Mouse (Mus musculus) stomach, postnatal 0 days (tissue): ENCODE results near the gene Fpgs. TPM values are rescaled to one million over a fixed set of nuclear protein-coding genes. Genes with fewer than 3 reads are reported as not detected.
A peak's percentile ranks its signal among the peaks of the same experiment; 100 is the strongest.

Experiments used
- ATAC-seq: fragments of 200-750 bp; cut with Nextera tagmentation; 2 replicates; pipeline ENCODE4 v1.8.0; 2017; ENCODE audit not compliant: low FRiP score, low TSS enrichment
- DNase-seq: peaks from one replicate; pipeline ENCODE4 v3.0.0-alpha.2; 2016; ENCODE audit warnings: low spot score
- H3K27ac ChIP-seq: fragments of 300-500 bp; sonication (generic); replicated peaks from 2 replicates; pipeline ENCODE4 v1.5.1; 2014; ENCODE audit warnings: mild to moderate bottlenecking, control low read depth
- H3K27me3 ChIP-seq: fragments of 300-500 bp; sonication (generic); 2 replicates; pipeline ENCODE4 v1.6.1; 2014; ENCODE audit warnings: low read length; ENCODE audit not compliant: control insufficient read depth, insufficient read depth
- H3K36me3 ChIP-seq: fragments of 300-500 bp; sonication (generic); 2 replicates; pipeline ENCODE4 v1.6.1; 2014; ENCODE audit warnings: low read length, mixed read lengths; ENCODE audit not compliant: control insufficient read depth, insufficient read depth
- H3K4me1 ChIP-seq: fragments of 300-500 bp; sonication (generic); replicated peaks from 2 replicates; pipeline ENCODE4 v1.6.1; 2014; ENCODE audit warnings: antibody characterized with exemption; ENCODE audit not compliant: control insufficient read depth, insufficient read depth
- H3K4me2 ChIP-seq: fragments of 300-500 bp; sonication (generic); replicated peaks from 2 replicates; pipeline ENCODE4 v1.6.1; 2014; ENCODE audit warnings: low read depth, mild to moderate bottlenecking, control low read depth, moderate library complexity
- H3K4me3 ChIP-seq: fragments of 300-500 bp; sonication (generic); 2 replicates; pipeline ENCODE4 v1.5.1; 2014; ENCODE audit warnings: low read depth, low read length, control low read depth
- H3K9ac ChIP-seq: fragments of 300-500 bp; sonication (generic); 2 replicates; pipeline ENCODE4 v1.6.1; 2014; ENCODE audit warnings: mild to moderate bottlenecking, low read length, control low read depth, mixed read lengths
- H3K9me3 ChIP-seq: fragments of 300-500 bp; sonication (generic); 2 replicates; pipeline ENCODE4 v1.6.1; 2016; ENCODE audit warnings: low read length; ENCODE audit not compliant: control insufficient read depth
- CTCF ChIP-seq: IDR thresholded peaks from 2 replicates; pipeline ENCODE4 v1.5.1; 2016; ENCODE audit warnings: antibody characterized with exemption, low read depth, mild to moderate bottlenecking, moderate library complexity
- EP300 ChIP-seq: optimal IDR thresholded peaks from 2 replicates; pipeline ENCODE3; 2016; ENCODE audit warnings: antibody characterized with exemption
- WGBS: fragments of 180-500 bp; shearing (Covaris S2); extraction: QIAGEN DNeasy Blood & Tissue Kit; methylation state at CpG from one replicate; pipeline ENCODE4 v1.1.7; 2014; 5-methylcytosine and 5-hydroxymethylcytosine counted together
- polyA plus RNA-seq: library from polyadenylated mRNA; unstranded; fragments of >200 nt; fragmentation: Nextera tagmentation; extraction: Ambion mirVana; gene quantifications from 2 replicates; pipeline ENCODE4 v1.2.1, GENCODE M21; 2015

The Fpgs gene
- polyA plus RNA-seq, 1 experiment from 2014 or later = 15.1 TPM

GRCm38 (mm10) chr2:32684681-32685428 lies 19.1 kb downstream of the Fpgs start:
- H3K4me2 ChIP-seq = no peak overlapping the region
- no peaks in the 10 kb centered on the region for H3K27me3 ChIP-seq
- no peaks in the 10 kb centered on the region for H3K9me3 ChIP-seq
- peaks cover 31% of the 10 kb centered on the region for H3K36me3 ChIP-seq
- no peak overlapping the region for H3K27ac ChIP-seq
- no peak for ATAC-seq
- no peak overlapping the region for H3K9ac ChIP-seq
- no peak for TF ChIP-seq CTCF
- no peak for TF ChIP-seq EP300
- no peak for DNase-seq
- H3K4me3 ChIP-seq = no peak overlapping the region
- no peaks in the 10 kb centered on the region; the same call in 1 of the 2 replicates for H3K4me1 ChIP-seq
- 91% methylated on average over 15 of the region's 15 CpGs for WGBS

GRCm38 (mm10) chr2:32683701-32684100 lies 20.2 kb downstream of the Fpgs start:
- Histone ChIP-seq H3K9ac (no peak overlapping the region), H3K4me1 (no peaks in the 10 kb centered on the region; the same call in 1 of the 2 replicates), H3K4me3 (no peak overlapping the region), H3K36me3 (peaks cover 31% of the 10 kb centered on the region), H3K27ac (no peak overlapping the region), H3K9me3 (no peaks in the 10 kb centered on the region), H3K27me3 (no peaks in the 10 kb centered on the region), H3K4me2 (no peak overlapping the region)
- DNase-seq = no peak
- TF ChIP-seq EP300 = no peak
- no peak for TF ChIP-seq CTCF
- WGBS = 89% methylated on average over 10 of the region's 10 CpGs
- no peak for ATAC-seq

- ATAC-seq = no peak
- TF ChIP-seq EP300 (no peak), CTCF (no peak)
- 74% methylated on average over 14 of the region's 14 CpGs for WGBS
- Histone ChIP-seq H3K4me3 (no peak overlapping the region), H3K9ac (0 out of 2 replicates have a peak overlapping the region, but pooled peaks have one; percentile 8), H3K27ac (peak overlapping the region; percentile 40; the same call in 1 of the 2 replicates), H3K4me2 (no peak overlapping the region), H3K36me3 (peaks cover 30% of the 10 kb centered on the region), H3K4me1 (no peaks in the 10 kb centered on the region; the same call in 1 of the 2 replicates), H3K9me3 (no peaks in the 10 kb centered on the region), H3K27me3 (no peaks in the 10 kb centered on the region)
- DNase-seq = no peak
These were observed 21.1 kb downstream of the Fpgs start for GRCm38 (mm10) chr2:32682721-32683417.

GRCm38 (mm10) chr2:32681754-32682153 lies 22.2 kb downstream of the Fpgs start:
- no peak for DNase-seq
- H3K27ac ChIP-seq = peak overlapping the region; percentile 35

GRCm38 (mm10) chr2:32680961-32681650 lies 22.8 kb downstream of the Fpgs start:
- Histone ChIP-seq H3K4me2 (no peak overlapping the region), H3K9ac (peak overlapping the region; percentile 13; the same call in 1 of the 2 replicates), H3K4me3 (no peak overlapping the region), H3K27me3 (no peaks in the 10 kb centered on the region), H3K36me3 (peaks cover 20% of the 10 kb centered on the region), H3K9me3 (no peaks in the 10 kb centered on the region), H3K27ac (peak overlapping the region; percentile 74), H3K4me1 (no peaks in the 10 kb centered on the region; the same call in 1 of the 2 replicates)
- TF ChIP-seq EP300 = no peak
- TF ChIP-seq CTCF = no peak
- no peak for DNase-seq
- no peak for ATAC-seq
- WGBS = 73% methylated on average over 19 of the region's 19 CpGs

More at GRCm38 (mm10) chr2:32681754-32682153, 22.2 kb downstream of the Fpgs start:
- no peak overlapping the region for H3K4me2 ChIP-seq
- no peaks in the 10 kb centered on the region for H3K27me3 ChIP-seq
- no peaks in the 10 kb centered on the region for H3K9me3 ChIP-seq
- H3K4me1 ChIP-seq = no peaks in the 10 kb centered on the region; the same call in 1 of the 2 replicates
- ATAC-seq = no peak
- H3K9ac ChIP-seq = no peak overlapping the region
- H3K4me3 ChIP-seq = no peak overlapping the region
- peaks cover 24% of the 10 kb centered on the region for H3K36me3 ChIP-seq
- WGBS = 48% methylated on average over 6 of the region's 6 CpGs
- TF ChIP-seq CTCF = no peak
- no peak for TF ChIP-seq EP300
